Mouse (Mus musculus) left cerebral cortex, postnatal 4 days (tissue): ENCODE results near the gene Nhlrc4. TPM values are rescaled to one million over a fixed set of nuclear protein-coding genes. Genes with fewer than 3 reads are reported as not detected.

Source experiments
- total RNA-seq, 2 experiments: library from RNA; stranded (reverse); gene quantifications; 2 replicates each; pipeline ENCODE4 v1.2.3; 2021

The Nhlrc4 gene
- total RNA-seq, 2 experiments from 2014 or later = not detected

Other genes with a start within 250 kb of the Nhlrc4 start
- gene Gng13, start 227.8 kb downstream of the Nhlrc4 start, total RNA-seq = 10 to 100 TPM in 1 of 2 experiments, 1 to 10 TPM in 1; 9.9 to 16.3 TPM
- gene Chtf18, start 217.5 kb downstream of the Nhlrc4 start, total RNA-seq = 1 to 10 TPM; 4.3 to 5.8 TPM
- gene Rpusd1, start 217.3 kb downstream of the Nhlrc4 start, total RNA-seq = 10 to 100 TPM; 21.1 to 25.4 TPM
- gene Mslnl, start 208.9 kb downstream of the Nhlrc4 start, total RNA-seq = not detected
- gene Msln, start 190.6 kb downstream of the Nhlrc4 start, total RNA-seq = 1 to 10 TPM; 3.0 to 3.9 TPM
- 10 to 100 TPM; 24.1 to 25.1 TPM for gene Narfl, start 171.2 kb downstream of the Nhlrc4 start, total RNA-seq
- 10 to 100 TPM; 82.0 to 98.4 TPM for gene Haghl, start 159.3 kb downstream of the Nhlrc4 start, total RNA-seq
- gene Ccdc78, start 158.4 kb downstream of the Nhlrc4 start, total RNA-seq = not detected
- gene Fam173a, start 152.1 kb downstream of the Nhlrc4 start, total RNA-seq = 10 to 100 TPM; 50.6 to 61.1 TPM
- not detected for gene AC134908.4, start 149.3 kb downstream of the Nhlrc4 start, total RNA-seq
- 10 to 100 TPM; 45.8 to 56.7 TPM for gene Metrn, start 147.8 kb downstream of the Nhlrc4 start, total RNA-seq
- gene Fbxl16, start 135.9 kb downstream of the Nhlrc4 start, total RNA-seq = 100 to 1,000 TPM; 130 to 132 TPM
- 10 to 100 TPM; 25.2 to 26.5 TPM for gene Wdr24, start 121.3 kb downstream of the Nhlrc4 start, total RNA-seq
- 10 to 100 TPM; 54.8 to 55.1 TPM for gene Jmjd8, start 116.1 kb downstream of the Nhlrc4 start, total RNA-seq
- gene Stub1, start 111.6 kb downstream of the Nhlrc4 start, total RNA-seq = 100 to 1,000 TPM; 162 to 171 TPM
- 10 to 100 TPM; 58.5 to 61.5 TPM for gene Rhbdl1, start 107.7 kb downstream of the Nhlrc4 start, total RNA-seq
- 10 to 100 TPM; 22.7 to 26.6 TPM for gene Gm20683, start 103.2 kb downstream of the Nhlrc4 start, total RNA-seq
- gene Rhot2, start 100.1 kb downstream of the Nhlrc4 start, total RNA-seq = 10 to 100 TPM; 58.5 to 65.2 TPM
- 10 to 100 TPM; 37.4 to 39.4 TPM for gene Wdr90, start 83.5 kb downstream of the Nhlrc4 start, total RNA-seq
- gene Mcrip2, start 76.2 kb downstream of the Nhlrc4 start, total RNA-seq = 10 to 100 TPM; 16.7 to 18.3 TPM
- 10 to 100 TPM; 24.1 to 25.8 TPM for gene Mettl26, start 69.9 kb downstream of the Nhlrc4 start, total RNA-seq
- gene Wfikkn1, start 64.1 kb downstream of the Nhlrc4 start, total RNA-seq = 1 to 10 TPM; 1.3 to 2.2 TPM
- gene Rab40c, start 25.2 kb downstream of the Nhlrc4 start, total RNA-seq = 10 to 100 TPM; 47.0 to 47.2 TPM
- gene Pigq, start within 50 bp of the Nhlrc4 start, total RNA-seq = 100 to 1,000 TPM in 1 of 2 experiments, 10 to 100 TPM in 1; 87.1 to 104 TPM
- not detected for gene A930017K11Rik, start 7.6 kb upstream of the Nhlrc4 start, total RNA-seq
- gene Capn15, start 40.8 kb upstream of the Nhlrc4 start, total RNA-seq = 10 to 100 TPM; 42.2 to 45.9 TPM
- 10 to 100 TPM; 79.6 to 82.5 TPM for gene Rab11fip3, start 124.6 kb upstream of the Nhlrc4 start, total RNA-seq
- gene Decr2, start 145.4 kb upstream of the Nhlrc4 start, total RNA-seq = 10 to 100 TPM; 21.7 to 24.3 TPM
- 1 to 10 TPM; 8.9 to 9.6 TPM for gene Nme4, start 150.6 kb upstream of the Nhlrc4 start, total RNA-seq
- 1 to 10 TPM; 7.0 to 7.7 TPM for gene Tmem8, start 168.3 kb upstream of the Nhlrc4 start, total RNA-seq
- 10 to 100 TPM; 74.2 to 80.5 TPM for gene Mrpl28, start 178.5 kb upstream of the Nhlrc4 start, total RNA-seq
- gene Axin1, start 193.7 kb upstream of the Nhlrc4 start, total RNA-seq = 10 to 100 TPM; 37.5 to 37.8 TPM